Mouse (Mus musculus): Measurements from ENCODE around the gene Gab3. TPM values are rescaled to one million over a fixed set of nuclear protein-coding genes. Genes with fewer than 3 reads are reported as not detected.
"Not testable (repeated sequence)": the region's sequence is repeated elsewhere in the genome, so short reads cannot be mapped to it uniquely, and the experiment has no call there.

Gab3 gene
- polyA plus RNA-seq, 1 experiment: 0.97 TPM

GRCm38 (mm10) chrX:74983734-74984133, 101.5 kb downstream of the Gab3 start:
- DNase-seq (ENCODE audit: low read depth): peak; percentile 20
- TF ChIP-seq POLR2A (IDR thresholded peaks at IDR 0.05; ENCODE audit: borderline replicate concordance, extremely low read depth, insufficient read depth, insufficient read length, poor library complexity, severe bottlenecking): no peak
- TF ChIP-seq CTCF (IDR thresholded peaks at IDR 0.05; ENCODE audit: borderline replicate concordance, extremely low read depth, insufficient read depth, insufficient read length): no peak

GRCm38 (mm10) chrX:74962899-74963298, 122.4 kb downstream of the Gab3 start:
- DNase-seq (ENCODE audit: low read depth): peak; percentile 25

GRCm38 (mm10) chrX:74959161-74959560, 126.1 kb downstream of the Gab3 start:
- not testable (repeated sequence) for DNase-seq (ENCODE audit: low read depth)

Other genes starting within 250 kb of the Gab3 start
- 0.04 and 0.09 TPM in 2 replicates for gene Gm5936, start 248.3 kb downstream of the Gab3 start, polyA plus RNA-seq (2012; rRNA removed)
- gene Dkc1, start 10.4 kb upstream of the Gab3 start, polyA plus RNA-seq (2012; rRNA removed): 33.9 and 40.3 TPM in 2 replicates
- 14.0 and 15.3 TPM in 2 replicates for gene Mpp1, start 45.6 kb upstream of the Gab3 start, polyA plus RNA-seq (2012; rRNA removed)
- gene Smim9, start 78.3 kb upstream of the Gab3 start, polyA plus RNA-seq (2012; rRNA removed): not detected in 2 replicates

Measured in brain, embryonic 14.5 days (tissue).